Mouse (Mus musculus) WW6 (cell line): Measurements from ENCODE around the gene Lair1.
"Not testable (repeated sequence)": the region's sequence is repeated elsewhere in the genome, so short reads cannot be mapped to it uniquely, and the experiment has no call there.

Source experiments
- DNase-seq: peaks from one replicate; pipeline ENCODE4 v3.0.0-alpha.2; 2013; ENCODE audit warnings: low read depth, low spot score

Lair1 gene

DNA sequence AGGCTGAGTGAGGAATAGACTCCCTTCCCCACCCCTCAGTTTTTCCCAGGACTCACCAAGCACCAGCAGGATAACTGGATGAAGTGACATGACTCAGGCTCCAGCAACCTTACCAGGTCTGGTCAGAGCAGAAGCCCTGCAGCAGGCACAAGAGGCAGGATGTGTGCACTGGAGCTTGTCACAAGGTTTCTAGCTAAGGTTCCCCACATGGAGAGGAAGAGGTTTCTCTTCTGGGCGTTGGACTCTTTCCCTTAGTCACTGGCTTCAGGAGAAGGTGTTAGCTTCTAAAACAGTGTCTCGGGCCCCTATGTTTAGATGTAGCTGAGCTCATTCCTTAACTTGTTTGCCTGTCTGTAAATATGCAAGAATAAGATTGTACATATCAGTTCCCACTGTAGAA is at the start of gene Lair1:
Gene Lair1 (minus strand): TSS at position 192 of the 400 bp plus-strand sequence.
- DNase-seq: no peak

DNA sequence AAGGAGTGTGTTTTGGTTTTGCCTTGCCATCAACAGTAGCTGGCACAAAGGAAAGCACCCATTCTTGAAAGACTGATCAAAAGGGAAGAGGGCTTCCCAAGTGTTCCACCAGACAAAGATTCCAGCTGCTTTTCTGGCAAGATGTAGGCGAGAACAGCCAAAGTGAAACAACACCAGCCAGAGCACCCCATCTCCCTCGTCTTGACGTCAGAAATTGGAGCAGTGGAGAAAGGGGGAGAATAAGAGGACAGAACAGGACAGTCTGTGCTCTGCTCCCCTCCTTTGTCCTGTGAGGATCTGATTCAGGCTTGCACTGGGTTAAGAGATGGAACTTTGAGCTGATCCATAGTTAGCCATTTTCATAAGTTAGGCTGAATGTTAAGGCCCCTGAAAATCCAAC is 48.8 kb upstream of the Lair1 start:
- DNase-seq: no peak

DNA sequence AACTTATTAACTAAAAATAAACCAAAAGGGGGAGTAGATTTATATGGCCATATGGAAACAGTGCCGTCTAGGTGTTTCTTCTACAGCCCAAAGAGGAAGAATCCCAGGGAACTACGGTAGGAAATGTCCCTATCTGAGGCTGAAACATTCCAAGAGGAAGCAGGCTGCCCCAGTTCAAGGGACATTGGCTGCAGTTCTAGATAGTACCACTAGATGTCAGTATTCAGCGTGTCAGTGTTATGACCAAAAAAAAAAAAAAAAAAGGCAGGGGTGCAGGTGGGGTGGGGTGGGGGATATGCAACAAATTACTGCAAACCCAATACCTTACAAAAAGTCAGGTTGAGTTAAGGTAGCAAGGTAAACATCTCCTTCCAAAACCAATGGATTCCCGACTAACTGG is 40.4 kb upstream of the Lair1 start:
- no peak for DNase-seq

DNA sequence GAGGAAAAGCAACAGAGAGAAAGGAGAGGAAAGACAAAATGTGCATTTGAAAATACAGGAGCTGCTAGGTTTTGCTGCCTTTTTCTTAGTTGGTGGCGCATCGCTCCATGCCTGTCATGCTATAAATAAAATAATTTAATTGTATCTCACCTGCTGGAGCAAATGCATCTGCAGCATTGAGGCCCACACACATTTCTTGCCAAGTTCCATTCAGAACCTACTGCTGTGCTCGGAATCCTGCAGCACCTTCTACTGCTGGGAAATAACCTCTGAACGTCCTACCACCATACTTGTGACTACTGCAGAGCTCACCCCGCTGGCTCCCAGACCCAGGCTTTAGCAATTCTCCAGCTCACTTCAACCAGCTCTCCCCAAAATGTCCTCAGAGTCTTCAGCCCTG is 38.1 kb upstream of the Lair1 start:
- no peak for DNase-seq

DNA sequence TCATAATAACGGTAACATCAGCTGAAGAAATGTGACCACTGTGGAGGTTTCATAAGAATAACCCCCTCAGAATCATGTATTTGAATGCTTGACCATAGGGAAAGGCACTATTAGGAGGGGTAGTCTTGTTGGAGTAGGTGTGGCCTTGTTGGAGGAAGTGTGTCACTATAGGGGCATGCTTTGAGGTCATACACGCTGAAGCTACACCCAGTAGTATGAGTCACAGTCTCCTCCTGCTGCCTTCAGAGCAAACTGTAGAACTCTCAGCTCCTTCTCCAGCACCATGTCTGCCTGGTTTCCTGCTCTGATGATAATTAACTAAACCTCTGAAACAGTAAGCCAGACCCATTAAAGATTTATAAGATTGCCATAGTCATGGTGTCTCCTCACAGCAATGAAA is 35.8 kb upstream of the Lair1 start:
- DNase-seq: no peak

DNA sequence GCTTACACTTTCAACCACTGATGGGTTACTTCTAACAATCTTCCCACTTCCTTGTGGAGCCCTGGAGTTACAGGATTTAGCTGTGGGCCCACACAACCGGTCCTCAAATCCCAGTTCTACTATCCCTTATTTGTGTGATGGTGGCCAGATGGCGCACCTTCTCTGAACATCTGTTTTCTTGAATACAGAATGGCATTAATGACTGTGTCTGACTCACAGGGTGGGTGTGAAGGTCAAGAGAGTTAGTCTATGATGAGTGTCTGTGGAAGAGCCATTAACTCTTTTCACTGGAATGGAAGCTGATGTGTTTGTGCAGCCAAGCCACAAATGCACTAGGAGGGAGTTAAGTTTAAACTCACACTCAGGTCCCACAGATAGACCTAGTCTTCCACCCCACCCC is 35.3 kb upstream of the Lair1 start:
- no peak for DNase-seq

DNA sequence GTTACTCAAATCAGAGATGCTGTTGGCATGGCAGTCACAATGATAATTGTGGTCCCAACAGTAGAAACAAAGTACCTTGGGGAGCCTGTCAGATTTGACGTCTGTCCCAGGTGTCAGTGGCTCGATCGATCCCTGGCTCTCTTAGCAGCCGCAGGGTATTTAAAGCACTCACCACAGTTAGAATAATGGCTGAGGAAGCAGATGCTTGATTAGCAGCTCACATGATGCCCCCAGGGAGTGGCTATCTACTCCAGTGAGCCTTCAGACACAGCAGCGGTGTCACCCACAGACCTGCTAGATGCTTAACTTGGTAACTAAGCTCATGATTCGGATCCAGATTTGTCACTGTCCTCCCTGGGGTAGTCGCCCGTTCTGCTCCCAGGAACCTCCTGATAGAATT is 28.2 kb upstream of the Lair1 start:
- no peak for DNase-seq

DNA sequence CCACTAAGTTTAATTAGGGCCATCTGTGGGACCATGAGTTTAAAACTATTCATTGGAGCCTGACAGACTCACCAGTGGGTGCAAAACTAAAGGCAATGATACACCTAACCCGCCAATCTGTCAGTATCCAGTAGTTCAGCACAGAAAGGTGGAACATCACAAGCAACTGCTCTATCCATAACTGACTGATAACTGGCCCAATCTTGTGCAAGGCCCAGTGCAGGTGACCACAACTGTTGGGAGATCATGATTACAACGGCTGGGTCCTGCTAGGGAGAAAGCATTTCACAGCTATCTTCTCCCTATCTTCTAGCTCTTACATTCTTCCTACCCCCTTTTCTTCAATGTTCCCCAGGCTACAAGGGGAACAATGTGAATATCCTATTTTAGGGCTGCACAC is 25.7 kb upstream of the Lair1 start:
- no peak for DNase-seq

DNA sequence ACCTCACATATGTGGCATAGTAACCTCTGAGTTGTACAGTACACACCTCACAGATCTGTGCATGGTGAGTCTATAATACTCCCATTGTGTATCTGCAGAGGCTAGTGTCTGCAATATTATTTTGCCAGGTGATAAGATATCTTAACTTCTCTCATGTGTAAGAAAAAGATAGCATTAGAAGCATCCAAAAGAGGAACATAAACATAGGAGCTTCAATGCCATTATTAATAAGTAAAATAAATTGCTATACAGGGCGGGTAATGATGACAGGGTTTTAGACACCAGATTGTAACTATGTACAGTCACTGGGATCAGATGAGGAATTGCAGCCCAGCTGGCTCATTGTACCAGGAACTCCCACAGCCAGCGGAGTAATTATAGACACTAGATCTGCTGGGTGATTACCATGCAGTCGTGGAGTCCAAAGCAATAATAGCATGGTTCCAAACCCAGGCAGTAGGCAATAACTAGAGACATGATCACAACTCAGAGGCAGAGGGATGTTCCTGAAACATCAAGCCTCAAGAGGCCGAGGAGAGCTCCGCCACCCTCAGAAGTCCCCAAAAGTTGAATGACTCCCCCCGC is 25.0 kb upstream of the Lair1 start:
- DNase-seq: no peak

DNA sequence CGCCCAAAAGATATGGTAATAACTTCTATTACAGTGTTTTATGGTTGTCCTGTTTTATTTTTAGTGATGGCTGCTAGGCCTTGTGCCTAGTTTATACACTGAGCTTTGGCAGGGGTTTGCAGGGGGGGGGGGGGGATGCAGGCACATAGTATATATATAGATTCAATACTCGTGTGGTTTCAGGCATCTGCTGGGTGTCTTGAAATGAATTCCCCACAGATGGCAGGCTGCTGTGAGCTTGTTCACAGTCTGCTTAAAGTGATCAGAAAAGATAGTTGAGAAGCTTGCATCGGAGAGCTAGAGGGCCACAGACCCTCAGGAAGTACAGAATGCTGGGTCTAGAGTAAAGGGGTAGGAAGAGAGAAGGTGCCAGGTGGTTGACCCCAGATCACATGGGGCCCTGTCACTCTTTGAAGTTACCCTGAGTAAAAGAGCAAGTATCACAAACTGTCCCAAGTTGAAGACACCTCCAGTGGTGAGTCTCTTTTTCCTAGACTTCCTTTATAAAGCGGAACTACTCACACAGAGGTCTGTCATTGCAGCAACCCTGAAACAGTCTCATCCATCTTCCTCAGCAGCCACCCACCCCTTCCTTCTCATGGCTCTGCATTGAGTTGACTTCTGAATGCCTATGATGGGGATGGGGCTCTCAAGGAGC is 24.4 kb upstream of the Lair1 start:
- DNase-seq: no peak

DNA sequence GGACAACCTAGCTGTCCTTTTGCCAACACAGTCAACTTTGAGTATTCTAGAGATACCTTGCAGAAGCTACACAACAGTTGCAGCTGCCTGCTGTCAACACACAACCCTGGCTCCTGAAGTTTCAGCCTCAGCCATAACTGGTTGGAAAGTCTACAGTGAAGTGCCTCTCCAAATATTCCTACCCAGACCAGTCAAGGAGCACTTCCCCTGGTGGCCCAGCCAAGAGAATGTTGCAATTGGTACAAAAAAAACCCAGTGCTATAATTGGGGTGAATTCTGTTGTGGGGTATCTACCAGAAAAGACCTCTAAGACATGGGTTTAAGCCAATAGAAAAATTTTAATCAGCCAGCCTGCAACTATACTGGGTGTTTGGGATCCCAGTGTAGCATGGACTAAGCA is 22.6 kb upstream of the Lair1 start:
- DNase-seq: no peak

DNA sequence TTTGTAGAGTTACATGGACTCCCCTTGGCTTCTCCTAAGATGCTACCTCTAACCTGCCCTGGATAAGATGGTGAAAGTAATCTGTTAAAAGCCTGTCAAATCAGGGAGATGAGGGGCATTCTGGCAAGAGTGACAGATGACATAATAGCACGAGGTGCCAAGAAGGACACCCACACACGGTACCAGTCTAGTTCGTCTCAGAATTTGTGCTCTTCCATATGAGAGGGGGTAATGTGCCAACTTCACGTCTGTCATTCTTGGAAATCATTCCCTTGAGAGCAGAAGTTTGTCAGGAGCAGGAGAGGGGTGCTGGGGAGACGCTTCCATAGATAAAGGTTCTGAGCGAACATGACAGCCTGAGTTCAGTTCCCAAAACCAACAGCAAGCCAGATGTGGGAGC is 21.2 kb upstream of the Lair1 start:
- no peak for DNase-seq

DNA sequence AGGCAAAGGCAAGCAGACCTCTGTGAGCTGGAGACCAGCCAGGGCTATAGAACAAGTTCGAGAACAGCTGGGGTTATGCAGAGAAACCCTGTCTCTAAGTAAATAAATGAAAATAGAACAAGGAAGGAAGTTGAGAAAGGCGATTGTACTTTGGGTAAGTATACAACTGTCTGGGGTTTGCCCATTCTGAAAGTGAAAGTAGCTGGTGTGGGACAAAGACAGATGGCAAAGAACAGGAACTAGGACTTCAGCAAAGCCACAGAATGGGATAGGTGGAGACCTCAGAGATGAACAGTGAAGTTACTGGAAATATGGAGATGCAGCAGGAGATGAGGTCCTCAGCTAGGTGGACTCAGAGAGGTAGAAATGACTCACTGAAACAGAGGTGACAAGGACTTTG is 19.8 kb upstream of the Lair1 start:
- DNase-seq: no peak

DNA sequence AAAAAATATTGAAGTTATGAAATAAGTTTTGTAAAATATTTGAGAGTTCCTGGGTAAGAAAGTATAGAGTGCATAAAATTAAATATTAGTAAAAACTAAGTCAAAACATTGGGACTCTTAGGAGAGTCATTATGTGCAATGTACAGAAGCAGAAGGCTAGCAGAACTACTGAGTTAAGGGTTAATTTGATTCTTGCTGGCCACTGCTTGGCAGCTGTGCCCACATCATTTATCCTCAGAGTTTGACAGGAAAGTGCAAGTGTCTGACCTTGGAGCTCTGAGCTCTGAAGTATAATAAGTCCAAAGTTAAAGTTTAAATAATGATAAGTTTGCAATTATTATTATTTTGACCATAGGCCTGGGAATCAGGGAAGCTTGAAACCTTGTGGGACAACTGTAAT is 18.7 kb upstream of the Lair1 start:
- DNase-seq: no peak

DNA sequence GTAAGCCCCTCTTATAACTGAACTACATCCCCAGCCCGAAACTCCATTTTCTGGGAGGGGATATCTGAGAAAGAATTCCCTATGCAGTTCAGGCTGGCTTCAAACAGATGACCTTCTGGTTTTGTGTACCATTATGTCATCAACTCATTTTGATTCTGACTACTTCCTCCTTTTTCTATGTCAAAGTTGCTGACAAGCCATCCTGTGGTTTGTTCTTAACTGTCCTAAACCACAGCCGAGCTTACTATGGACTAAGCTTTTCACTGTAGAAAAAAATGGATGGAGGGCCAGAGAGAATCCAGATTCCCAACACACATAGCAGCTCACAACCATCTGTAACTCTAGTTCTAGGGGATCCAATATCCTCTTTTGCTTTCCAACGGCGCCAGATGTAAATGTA is 17.5 kb upstream of the Lair1 start:
- no peak for DNase-seq

DNA sequence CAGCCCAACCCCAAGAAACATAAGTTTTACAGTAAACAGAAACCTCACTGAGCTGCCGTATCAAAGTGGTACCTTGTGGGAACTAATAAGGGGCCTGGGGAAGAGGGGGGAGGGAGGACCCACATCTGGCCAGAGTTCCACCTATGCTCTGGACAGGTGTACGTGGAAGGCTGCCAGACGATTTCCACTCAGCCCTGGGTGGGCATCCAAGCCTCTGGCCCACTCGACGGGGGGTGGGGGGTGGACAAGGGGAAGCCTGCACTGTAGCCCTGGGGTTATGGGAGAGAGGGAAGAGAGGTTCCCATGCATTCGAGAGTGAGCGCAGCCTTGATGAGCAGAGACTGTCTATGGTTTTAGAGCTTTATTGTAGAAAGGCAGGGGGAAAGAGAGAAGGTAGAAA is 16.5 kb upstream of the Lair1 start:
- no peak for DNase-seq

DNA sequence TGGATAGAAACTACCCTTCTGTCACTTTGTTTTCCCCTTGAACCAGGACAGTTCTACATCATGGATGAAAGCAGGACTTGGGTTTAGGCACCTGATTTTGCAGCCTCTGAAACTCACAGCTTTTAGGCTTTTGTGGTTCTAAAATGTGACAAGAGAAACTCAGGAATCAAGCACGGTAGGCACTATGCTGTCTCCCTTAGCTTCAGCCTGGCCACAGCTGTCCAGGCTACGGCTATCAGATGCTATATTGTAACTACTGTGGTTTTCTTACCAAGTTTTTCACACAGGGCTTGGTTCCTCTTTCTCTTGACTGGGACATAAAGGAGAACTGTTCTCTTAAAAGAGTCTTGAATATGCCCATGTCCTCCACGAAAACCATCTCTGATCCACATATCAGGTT is 10.1 kb upstream of the Lair1 start:
- DNase-seq: no peak

DNA sequence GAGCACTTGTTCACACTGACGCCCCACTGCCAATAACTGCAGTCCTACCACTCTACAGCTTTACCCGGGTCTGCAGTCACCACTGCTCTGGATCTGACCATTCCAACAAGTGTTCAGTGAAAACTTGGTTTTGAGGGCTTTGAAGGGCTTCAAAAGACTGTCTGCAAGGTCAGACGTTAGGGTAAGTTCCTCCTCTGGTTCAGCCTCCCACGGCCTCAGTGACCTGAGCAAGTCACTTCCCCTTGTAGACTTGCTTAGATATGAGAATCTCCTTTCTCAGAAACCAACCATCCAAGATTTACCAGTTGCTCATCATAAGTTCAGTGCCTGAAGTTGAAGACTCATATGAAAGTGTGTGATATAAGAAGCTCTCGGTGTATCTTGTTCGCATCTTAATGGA is 8.1 kb upstream of the Lair1 start:
- no peak for DNase-seq

DNA sequence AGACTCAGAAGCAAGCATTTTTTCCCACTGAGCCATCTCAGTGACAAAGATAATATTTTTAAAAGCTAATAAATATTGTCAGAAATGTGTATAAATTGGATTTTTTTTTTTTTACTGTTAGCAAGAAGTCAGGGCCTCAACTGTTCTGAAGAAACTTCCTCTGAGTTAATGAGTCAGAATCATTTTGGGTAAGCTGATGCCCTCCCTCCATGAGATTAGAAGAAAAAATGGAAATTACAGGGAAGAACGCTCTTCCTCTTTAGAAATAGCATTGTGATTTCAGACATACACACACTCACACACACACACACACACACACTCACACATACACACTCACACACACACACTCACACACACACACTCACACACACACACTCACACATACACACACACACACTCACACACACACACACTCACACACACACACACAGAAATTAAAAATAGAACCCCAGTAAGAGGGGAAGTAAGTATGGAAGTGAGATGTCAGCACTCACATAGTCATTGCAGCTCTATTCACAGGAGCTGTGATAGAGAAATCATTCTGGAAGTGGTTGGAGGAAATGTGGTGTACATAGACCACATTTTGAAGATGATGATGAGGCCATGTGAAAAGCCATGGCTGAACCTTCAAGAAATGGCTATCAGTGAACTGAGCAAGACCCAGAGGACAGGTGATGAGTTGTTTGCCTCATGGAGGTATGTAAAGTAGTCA is 866 bp upstream of the Lair1 start:
- DNase-seq: no peak

DNA sequence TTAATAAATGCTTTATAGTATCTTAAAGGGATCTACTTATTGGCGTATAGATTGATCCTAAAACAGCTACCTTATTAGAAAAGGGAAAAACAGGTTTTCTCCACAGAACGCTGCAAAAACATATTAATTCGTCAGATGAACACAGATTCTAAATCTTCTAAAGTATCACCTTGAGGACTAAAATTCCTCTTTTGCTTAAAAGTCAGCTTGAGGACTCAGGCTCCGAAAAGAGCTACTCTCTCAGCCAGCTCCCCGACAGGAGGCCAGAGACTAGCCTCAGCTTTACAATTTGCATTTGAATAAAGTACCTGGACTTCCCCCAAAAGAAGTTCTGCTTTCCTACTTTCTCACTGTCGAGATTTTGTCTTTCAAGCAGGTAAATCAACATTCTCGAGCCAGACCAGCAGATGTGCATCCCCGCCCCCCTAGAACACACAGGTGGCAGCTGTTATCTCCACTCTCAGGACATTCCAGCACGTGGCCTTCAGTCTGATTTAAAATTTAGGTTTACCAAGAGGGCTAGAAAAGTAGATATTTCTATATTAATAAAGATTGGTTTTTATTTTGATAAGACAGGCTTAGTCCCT is 2.3 kb downstream of the Lair1 start:
- not testable (repeated sequence) for DNase-seq

DNA sequence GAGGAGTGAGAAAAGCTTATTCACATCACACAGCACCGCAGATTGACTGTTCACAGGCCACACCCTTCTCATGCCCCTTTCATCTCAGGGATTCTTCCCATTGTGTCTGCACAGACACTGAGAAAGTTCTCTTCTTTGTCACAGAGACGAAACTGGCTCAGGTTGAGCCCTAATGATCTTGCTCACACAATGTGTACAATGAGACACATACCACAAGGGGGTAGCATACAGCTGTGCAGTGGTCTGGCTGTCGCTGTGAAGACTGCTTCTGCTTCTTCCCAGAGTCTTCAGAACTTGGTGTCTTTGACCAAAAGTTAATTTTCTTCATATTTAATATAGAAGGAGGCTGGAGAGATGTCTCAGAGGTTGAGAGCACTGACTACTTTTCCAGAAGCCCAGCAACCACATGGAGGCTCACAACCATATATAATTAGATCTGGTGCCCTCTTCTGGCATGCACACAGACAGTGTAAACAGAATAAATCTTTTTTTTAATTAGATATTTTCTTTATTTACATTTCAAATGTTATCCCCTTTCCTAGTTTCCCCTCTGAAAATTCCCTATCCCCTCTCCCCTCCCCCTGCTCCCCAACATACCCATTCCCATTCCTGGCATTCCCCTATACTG is 36.1 kb downstream of the Lair1 start:
- DNase-seq: no peak

DNA sequence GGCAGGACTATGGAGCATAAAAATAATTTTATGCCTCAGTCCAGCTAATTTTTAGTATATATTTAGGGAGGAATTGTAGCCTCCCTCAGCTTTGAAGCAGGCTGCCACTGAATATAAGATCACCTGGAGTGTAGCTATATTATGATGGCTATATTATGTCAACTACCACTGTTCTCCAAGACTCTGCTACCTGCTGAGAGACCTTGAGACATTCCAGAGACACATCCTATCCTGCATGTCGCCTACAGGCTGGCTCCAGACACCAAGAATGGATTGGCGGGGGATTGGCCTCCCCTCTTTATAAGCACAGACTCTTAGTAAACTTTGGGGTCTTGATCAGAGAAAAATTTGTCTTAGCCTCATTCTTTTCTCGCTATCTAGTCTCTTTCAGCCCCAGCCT is 58.4 kb downstream of the Lair1 start:
- not testable (repeated sequence) for DNase-seq
